8 mouse cellular contexts compared by ENCODE assay signal in genomic region chr14:24273575-24273974, GRCm38 (mm10). TPM values are rescaled to one million over a fixed set of nuclear protein-coding genes. Genes with fewer than 3 reads are reported as not detected.
DNase-seq lines count a peak whose midpoint lies in the region; ATAC-seq and TF ChIP-seq lines count a peak whose summit lies in the region.

No protein-coding gene starts in this region.

- TF ChIP-seq EP300 in liver, embryonic 14.5 days (IDR thresholded peaks at IDR 0.05; ENCODE audit: low read depth): no peak

- H3K36me3 ChIP-seq in liver, embryonic 14.5 days (replicated peaks; ENCODE audit: control insufficient read depth, insufficient read depth, low read depth): no peaks in the 10 kb centered on the region
- H3K36me3 ChIP-seq in liver, embryonic 12.5 days: no peaks in the 10 kb centered on the region
- H3K36me3 ChIP-seq in forebrain, postnatal 0 days (ENCODE audit: insufficient read depth): no peaks in the 10 kb centered on the region
- no peaks in the 10 kb centered on the region for H3K36me3 ChIP-seq in lung, embryonic 14.5 days (ENCODE audit: insufficient read depth)

- H3K9ac ChIP-seq in liver, embryonic 14.5 days (replicated peaks): no peak overlapping the region
- no peak overlapping the region for H3K9ac ChIP-seq in liver, embryonic 12.5 days
- H3K9ac ChIP-seq in forebrain, postnatal 0 days: no peak overlapping the region
- no peak overlapping the region for H3K9ac ChIP-seq in lung, embryonic 14.5 days

- TF ChIP-seq CTCF in liver, embryonic 14.5 days (IDR thresholded peaks at IDR 0.05; ENCODE audit: low read depth): peak; percentile 42; the same call in 1 of the 2 replicates
- TF ChIP-seq CTCF in forebrain, postnatal 0 days (IDR thresholded peaks at IDR 0.05; ENCODE audit: low read depth): peak; percentile 79
- TF ChIP-seq CTCF in lung, embryonic 14.5 days (IDR thresholded peaks at IDR 0.05; ENCODE audit: low read depth): peak; percentile 74

- H3K27ac ChIP-seq in liver, embryonic 14.5 days: no peak overlapping the region
- H3K27ac ChIP-seq in liver, embryonic 12.5 days: no peak overlapping the region
- H3K27ac ChIP-seq in forebrain, postnatal 0 days (ENCODE audit: low read depth, low read length): no peak overlapping the region
- H3K27ac ChIP-seq in lung, embryonic 14.5 days (ENCODE audit: low read depth): no peak overlapping the region

- H3K4me1 ChIP-seq in liver, embryonic 14.5 days (replicated peaks; ENCODE audit: control insufficient read depth in 2 of 2, insufficient read depth in 2 of 2, low read length in 1 of 2): no peaks in the 10 kb centered on the region
- 0 out of 2 replicates have a peak, but pooled peaks cover 4% of the 10 kb centered on the region for H3K4me1 ChIP-seq in liver, embryonic 12.5 days
- H3K4me1 ChIP-seq in forebrain, postnatal 0 days (ENCODE audit: insufficient read depth): no peaks in the 10 kb centered on the region
- no peaks in the 10 kb centered on the region for H3K4me1 ChIP-seq in lung, embryonic 14.5 days (ENCODE audit: insufficient read depth)

- ATAC-seq in liver, embryonic 14.5 days (ENCODE audit: insufficient read depth): no peak
- no peak for ATAC-seq in liver, embryonic 12.5 days
- ATAC-seq in forebrain, postnatal 0 days: peak; percentile 65; the same call in 1 of the 2 replicates
- peak; percentile 31; the same call in 1 of the 2 replicates for ATAC-seq in lung, embryonic 14.5 days (ENCODE audit: insufficient read depth)
- no peak for ATAC-seq in megakaryocyte-erythroid progenitor cell, adult 5-6 weeks (replicated peaks; ENCODE audit: low FRiP score, low TSS enrichment, poor library complexity, severe bottlenecking)

- DNase-seq in adrenal gland, postnatal 10 days: peak; percentile 24
- DNase-seq in adrenal gland, postnatal 25 days: no peak
- no peak for DNase-seq in liver, embryonic 14.5 days (ENCODE audit: low read depth in 3 of 3, low spot score in 3 of 3)
- peak; percentile 68 for DNase-seq in forebrain, postnatal 0 days
- DNase-seq in lung, embryonic 14.5 days: peak; percentile 78
- DNase-seq in thymus, postnatal 25 days: no peak

- H3K9me3 ChIP-seq in liver, embryonic 14.5 days (ENCODE audit: control insufficient read depth, low read length): no peaks in the 10 kb centered on the region
- H3K9me3 ChIP-seq in liver, embryonic 12.5 days (replicated peaks): no peaks in the 10 kb centered on the region
- no peaks in the 10 kb centered on the region for H3K9me3 ChIP-seq in forebrain, postnatal 0 days (ENCODE audit: low read length)
- H3K9me3 ChIP-seq in lung, embryonic 14.5 days (ENCODE audit: low read depth, low read length): no peaks in the 10 kb centered on the region

- no peak overlapping the region for H3K4me3 ChIP-seq in liver, embryonic 14.5 days (ENCODE audit: insufficient read depth in 1 of 2, low read depth in 2 of 2, low read length in 2 of 2)
- no peak overlapping the region for H3K4me3 ChIP-seq in liver, embryonic 12.5 days
- no peak overlapping the region for H3K4me3 ChIP-seq in forebrain, postnatal 0 days (ENCODE audit: low read depth, low read length)
- no peak overlapping the region for H3K4me3 ChIP-seq in lung, embryonic 14.5 days (ENCODE audit: low read depth, low read length)

- H3K4me2 ChIP-seq in liver, embryonic 14.5 days (ENCODE audit: low read depth): no peak overlapping the region
- H3K4me2 ChIP-seq in liver, embryonic 12.5 days: no peak overlapping the region
- no peak overlapping the region for H3K4me2 ChIP-seq in forebrain, postnatal 0 days (ENCODE audit: low read depth)
- no peak overlapping the region for H3K4me2 ChIP-seq in lung, embryonic 14.5 days

- H3K27me3 ChIP-seq in liver, embryonic 14.5 days (ENCODE audit: control insufficient read depth, insufficient read depth, low read length): no peaks in the 10 kb centered on the region
- H3K27me3 ChIP-seq in liver, embryonic 12.5 days (replicated peaks): peaks cover 3% of the 10 kb centered on the region; the same call in 1 of the 2 replicates
- H3K27me3 ChIP-seq in forebrain, postnatal 0 days (ENCODE audit: insufficient read depth, low read length): no peaks in the 10 kb centered on the region
- H3K27me3 ChIP-seq in lung, embryonic 14.5 days (ENCODE audit: insufficient read depth, low read length): no peaks in the 10 kb centered on the region

- WGBS in liver, embryonic 14.5 days (ENCODE audit: insufficient replicate concordance): 33% methylated on average over 2 of the region's 2 CpGs
- 32% methylated on average over 2 of the region's 2 CpGs for WGBS in liver, embryonic 12.5 days (ENCODE audit: insufficient replicate concordance)
- WGBS in forebrain, postnatal 0 days: 31% methylated on average over 2 of the region's 2 CpGs
- 44% methylated on average over 2 of the region's 2 CpGs for WGBS in lung, embryonic 14.5 days

RNA-seq across cellular contexts. Expression of gene E330034G19Rik, which starts 19.4 kb away (rescaled TPM):
- not detected for total RNA-seq in adrenal gland, postnatal 10 days (2021)
- total RNA-seq in adrenal gland, postnatal 25 days (2021): not detected in 2 replicates
- polyA plus RNA-seq in liver, embryonic 14.5 days (2012; rRNA removed): not detected in 2 replicates
- not detected in 2 replicates for polyA plus RNA-seq in liver, embryonic 14.5 days (2014; fragmentation: Nextera tagmentation; extraction: Ambion mirVana)
- polyA plus RNA-seq in liver, embryonic 12.5 days (2016; fragmentation: Nextera tagmentation; extraction: Ambion mirVana): not detected in 2 replicates
- total RNA-seq in forebrain, postnatal 0 days (2014; rRNA removed): 0.38 TPM in 1 of 2 replicates, not detected in the other
- polyA plus RNA-seq in forebrain, postnatal 0 days (2015; fragmentation: Nextera tagmentation; extraction: Ambion mirVana): 0.19 TPM in 1 of 2 replicates, not detected in the other
- polyA plus RNA-seq in lung, embryonic 14.5 days (2014; fragmentation: Nextera tagmentation; extraction: Ambion mirVana): not detected in 2 replicates
- not detected in 2 replicates for total RNA-seq in megakaryocyte-erythroid progenitor cell, adult 5-6 weeks (2014; fragmentation: Nextera tagmentation)
- not detected in 2 replicates for total RNA-seq in megakaryocyte-erythroid progenitor cell, adult 5-6 weeks (2017)

RNA-seq across cellular contexts. Expression of gene Dlg5, which starts 27.9 kb away (rescaled TPM):
- 10 to 100 TPM; 31.9 to 37.6 TPM for total RNA-seq in adrenal gland, postnatal 10 days (2021)
- total RNA-seq in adrenal gland, postnatal 25 days (2021): 66.6 and 85.5 TPM in 2 replicates
- 2.1 and 2.2 TPM in 2 replicates for polyA plus RNA-seq in liver, embryonic 14.5 days (2012; rRNA removed)
- 0.96 and 1.5 TPM in 2 replicates for polyA plus RNA-seq in liver, embryonic 14.5 days (2014; fragmentation: Nextera tagmentation; extraction: Ambion mirVana)
- polyA plus RNA-seq in liver, embryonic 12.5 days (2016; fragmentation: Nextera tagmentation; extraction: Ambion mirVana): 2.2 and 3.2 TPM in 2 replicates
- 45.6 and 70.6 TPM in 2 replicates for total RNA-seq in forebrain, postnatal 0 days (2014; rRNA removed)
- 9.5 and 14.1 TPM in 2 replicates for polyA plus RNA-seq in forebrain, postnatal 0 days (2015; fragmentation: Nextera tagmentation; extraction: Ambion mirVana)
- polyA plus RNA-seq in lung, embryonic 14.5 days (2014; fragmentation: Nextera tagmentation; extraction: Ambion mirVana): 25.8 and 28.9 TPM in 2 replicates
- total RNA-seq in megakaryocyte-erythroid progenitor cell, adult 5-6 weeks (2014; fragmentation: Nextera tagmentation): 0.46 TPM in 1 of 2 replicates, not detected in the other
- total RNA-seq in megakaryocyte-erythroid progenitor cell, adult 5-6 weeks (2017): not detected in 2 replicates

Comparison
In these comparisons a context has a peak if more than half of its experiments do, and no peak if none do; other contexts are left out.
1. DNase-seq: peak in adrenal gland, postnatal 10 days (single experiment), forebrain, postnatal 0 days (single experiment) and lung, embryonic 14.5 days (single experiment); none in adrenal gland, postnatal 25 days (single experiment), liver, embryonic 14.5 days (0 of 3) and thymus, postnatal 25 days (single experiment).
2. ATAC-seq: peak in forebrain, postnatal 0 days (single experiment) and lung, embryonic 14.5 days (single experiment); none in liver, embryonic 14.5 days (single experiment), liver, embryonic 12.5 days (single experiment) and megakaryocyte-erythroid progenitor cell, adult 5-6 weeks (single experiment).
3. RNA of gene Dlg5, which starts 27.9 kb away (total RNA-seq): 45.6 to 70.6 TPM in forebrain, postnatal 0 days, 66.6 to 85.5 TPM in adrenal gland, postnatal 25 days and 31.9 to 37.6 TPM in adrenal gland, postnatal 10 days; 0.46 TPM in megakaryocyte-erythroid progenitor cell, adult 5-6 weeks; every median in the first group is over 10 times any median in the second.
4. Peak in every context shown above with its lines, with median percentiles within 50 percentile points of each other: CTCF ChIP-seq.